Mouse (Mus musculus) kidney, embryonic 16.5 days (tissue): Measurements from ENCODE around the gene Gm13306. TPM values are rescaled to one million over a fixed set of nuclear protein-coding genes. Genes with fewer than 3 reads are reported as not detected.
"Not testable (repeated sequence)": the region's sequence is repeated elsewhere in the genome, so short reads cannot be mapped to it uniquely, and the experiment has no call there.

Experiments
- ATAC-seq: fragments of 200-750 bp; cut with Nextera tagmentation; 2 replicates; pipeline ENCODE4 v1.8.0; 2017; ENCODE audit warnings: moderate TSS enrichment; ENCODE audit not compliant: low FRiP score, low TSS enrichment
- H3K27ac ChIP-seq: fragments of 300-500 bp; sonication (generic); 2 replicates; pipeline ENCODE4 v1.5.1; 2014; ENCODE audit warnings: low read length
- H3K27me3 ChIP-seq: fragments of 300-500 bp; sonication (generic); 2 replicates; pipeline ENCODE4 v1.6.1; 2014; ENCODE audit warnings: low read length, control low read depth, mixed read lengths; ENCODE audit not compliant: insufficient read depth
- H3K36me3 ChIP-seq: fragments of 300-500 bp; sonication (generic); 2 replicates; pipeline ENCODE4 v1.6.1; 2014; ENCODE audit warnings: low read length, control low read depth, mixed read lengths; ENCODE audit not compliant: insufficient read depth
- H3K4me1 ChIP-seq: fragments of 300-500 bp; sonication (generic); 2 replicates; pipeline ENCODE4 v1.6.1; 2014; ENCODE audit warnings: low read length, control low read depth, mixed read lengths; ENCODE audit not compliant: insufficient read depth
- H3K4me2 ChIP-seq: fragments of 300-500 bp; sonication (generic); replicated peaks from 2 replicates; pipeline ENCODE4 v1.6.1; 2014; ENCODE audit warnings: low read depth, low read length
- H3K4me3 ChIP-seq: fragments of 300-500 bp; sonication (generic); 2 replicates; pipeline ENCODE4 v1.5.1; 2014; ENCODE audit warnings: mild to moderate bottlenecking, low read length
- H3K9ac ChIP-seq: fragments of 300-500 bp; sonication (generic); replicated peaks from 2 replicates; pipeline ENCODE4 v1.6.1; 2014; ENCODE audit warnings: low read length
- H3K9me3 ChIP-seq: fragments of 300-500 bp; sonication (generic); 2 replicates; pipeline ENCODE4 v1.6.1; 2016; ENCODE audit warnings: low read length, control low read depth
- WGBS: fragments of 180-500 bp; shearing (Covaris S2); extraction: QIAGEN DNeasy Blood & Tissue Kit; methylation state at CpG from one replicate; pipeline ENCODE4 v1.1.7; 2014; 5-methylcytosine and 5-hydroxymethylcytosine counted together
- polyA plus RNA-seq: library from polyadenylated mRNA; unstranded; fragments of >200 nt; fragmentation: Nextera tagmentation; extraction: Ambion mirVana; gene quantifications from 2 replicates; pipeline ENCODE4 v1.2.1, GENCODE M21; 2015

Gene Gm13306
- polyA plus RNA-seq, result not detected in 2 replicates

DNA sequence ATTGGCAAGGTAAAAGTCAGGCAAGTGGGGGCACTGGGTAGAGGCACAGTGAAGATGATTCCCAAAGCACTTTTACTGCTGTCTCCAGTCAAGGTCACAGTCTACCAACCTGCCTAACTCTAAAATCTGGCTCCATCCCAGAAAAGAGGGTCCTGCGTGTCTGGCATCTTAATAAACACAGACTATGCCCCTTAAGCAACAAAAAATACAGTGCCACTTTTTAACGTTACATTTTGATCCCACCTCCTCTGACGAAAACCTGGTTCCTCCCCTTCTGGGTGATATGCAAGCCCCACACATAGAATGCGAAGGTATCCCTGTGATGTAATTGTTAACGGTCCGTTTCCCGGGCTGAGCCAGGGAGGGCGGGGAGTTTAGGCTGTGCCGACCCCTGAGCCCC, at the start of gene Gm13306:
Gene Gm13306, plus strand, starts transcription at position 301 of the 400 bp plus-strand sequence.
- no CpG with 5 or more reads among the region's 9 CpGs for WGBS
- H3K9ac ChIP-seq, H3K36me3 ChIP-seq, H3K4me1 ChIP-seq, H3K27ac ChIP-seq, ATAC-seq, H3K9me3 ChIP-seq, H3K27me3 ChIP-seq, H3K4me2 ChIP-seq, H3K4me3 ChIP-seq: not testable (repeated sequence)

DNA sequence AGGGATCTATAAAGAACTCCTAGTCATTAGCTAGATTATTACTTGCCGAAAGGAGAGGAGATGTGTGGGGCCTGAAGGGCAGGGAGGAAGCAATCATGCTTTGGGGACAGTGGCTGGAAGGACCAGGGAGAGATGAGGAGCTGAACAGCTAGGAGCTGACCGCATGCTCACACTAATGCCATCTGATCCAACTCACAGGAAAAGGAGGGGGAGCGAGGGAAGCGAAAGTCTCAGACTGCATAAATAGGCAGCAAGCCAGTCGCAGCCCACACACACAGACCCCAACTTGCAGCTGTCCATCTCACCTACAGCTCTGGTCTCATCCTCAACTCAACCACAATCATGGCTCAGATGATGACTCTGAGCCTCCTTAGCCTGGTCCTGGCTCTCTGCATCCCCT, 38.7 kb upstream of the Gm13306 start, which contains the start of gene Gm13304:
Gene Gm13304, plus strand, starts transcription at position 301 of the 400 bp plus-strand sequence.
- not testable (repeated sequence) for H3K4me3 ChIP-seq, H3K4me2 ChIP-seq, H3K27ac ChIP-seq, H3K9me3 ChIP-seq, H3K27me3 ChIP-seq, H3K4me1 ChIP-seq, H3K36me3 ChIP-seq, ATAC-seq, H3K9ac ChIP-seq
- no CpG with 5 or more reads among the region's 5 CpGs for WGBS

DNA sequence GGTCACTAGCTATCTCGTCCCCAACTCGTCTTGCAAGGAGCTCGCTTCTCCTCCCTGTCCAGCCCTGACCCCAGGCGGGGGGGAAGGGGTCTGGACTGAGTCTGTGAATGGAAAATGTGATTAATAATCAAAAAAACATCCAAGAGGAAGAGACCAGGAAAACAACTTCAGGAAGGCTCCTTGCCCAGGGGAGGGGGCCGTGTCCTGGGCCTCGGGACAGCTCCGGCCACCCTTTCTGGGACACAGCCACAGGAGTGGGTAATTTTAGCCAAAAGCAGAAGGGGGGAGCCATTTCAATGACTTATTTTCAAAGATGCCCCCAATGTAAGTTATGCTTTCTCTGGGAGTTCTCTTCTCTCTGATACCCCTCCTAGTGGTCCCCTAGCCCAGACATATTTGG, 15.3 kb downstream of the Gm13306 start, which contains the start of gene Gm13305:
Gene Gm13305, minus strand, starts transcription at position 101 of the 400 bp plus-strand sequence.
- not testable (repeated sequence) for H3K9ac ChIP-seq, H3K36me3 ChIP-seq, H3K27me3 ChIP-seq, H3K9me3 ChIP-seq, H3K27ac ChIP-seq, H3K4me2 ChIP-seq, ATAC-seq, H3K4me3 ChIP-seq, H3K4me1 ChIP-seq
- no CpG with 5 or more reads among the region's 7 CpGs for WGBS

GRCm38 (mm10) chr4:42178243-42178642, 25.0 kb downstream of the Gm13306 start:
- not testable (repeated sequence) for H3K36me3 ChIP-seq, H3K4me1 ChIP-seq, H3K27ac ChIP-seq, ATAC-seq, H3K4me3 ChIP-seq, H3K4me2 ChIP-seq, H3K9me3 ChIP-seq, H3K9ac ChIP-seq, H3K27me3 ChIP-seq
- no CpG with 5 or more reads among the region's 4 CpGs for WGBS

GRCm38 (mm10) chr4:42183234-42184197, 30.3 kb downstream of the Gm13306 start:
- WGBS, result no CpG with 5 or more reads among the region's 31 CpGs

GRCm38 (mm10) chr4:42184324-42184979, 31.2 kb downstream of the Gm13306 start:
- H3K27me3 ChIP-seq, result not testable (repeated sequence)

More at GRCm38 (mm10) chr4:42183234-42184197, 30.3 kb downstream of the Gm13306 start:
- H3K27ac ChIP-seq, H3K36me3 ChIP-seq, H3K9ac ChIP-seq, H3K4me1 ChIP-seq, H3K9me3 ChIP-seq, H3K4me2 ChIP-seq, H3K4me3 ChIP-seq, H3K27me3 ChIP-seq, ATAC-seq: not testable (repeated sequence)

GRCm38 (mm10) chr4:42184980-42185372, 31.7 kb downstream of the Gm13306 start:
- H3K9ac ChIP-seq, H3K4me1 ChIP-seq, H3K27me3 ChIP-seq, H3K9me3 ChIP-seq, H3K4me2 ChIP-seq, H3K27ac ChIP-seq, H3K4me3 ChIP-seq, H3K36me3 ChIP-seq: not testable (repeated sequence)
- ATAC-seq, result peak; percentile 79
- WGBS, result no CpG with 5 or more reads among the region's 25 CpGs

More at GRCm38 (mm10) chr4:42184324-42184979, 31.2 kb downstream of the Gm13306 start:
- H3K4me2 ChIP-seq, H3K9ac ChIP-seq, H3K4me1 ChIP-seq, H3K27ac ChIP-seq, H3K36me3 ChIP-seq, H3K9me3 ChIP-seq, H3K4me3 ChIP-seq: not testable (repeated sequence)
- ATAC-seq, result peak; percentile 54
- no CpG with 5 or more reads among the region's 58 CpGs for WGBS

Other genes with a start within 250 kb of the Gm13306 start
- gene Gm21541, start 249.8 kb upstream of the Gm13306 start, polyA plus RNA-seq, result 33.3 and 35.4 TPM in 2 replicates
- gene Gm20878, start 211.9 kb upstream of the Gm13306 start, polyA plus RNA-seq, result 2.0 and 2.2 TPM in 2 replicates
- 0.30 and 0.34 TPM in 2 replicates for gene Fam205a4, start 187.4 kb upstream of the Gm13306 start, polyA plus RNA-seq
- gene Gm21093, start 118.7 kb upstream of the Gm13306 start, polyA plus RNA-seq, result 0.10 TPM in 1 of 2 replicates, not detected in the other
- gene Gm3893, start 62.2 kb upstream of the Gm13306 start, polyA plus RNA-seq, result not detected in 2 replicates
- gene Gm13304, start 38.6 kb upstream of the Gm13306 start, polyA plus RNA-seq, result 3.7 and 14.3 TPM in 2 replicates
- gene Gm13305, start 15.2 kb downstream of the Gm13306 start, polyA plus RNA-seq, result 0.59 TPM in 1 of 2 replicates, not detected in the other
- not detected in 2 replicates for gene Gm10600, start 87.2 kb downstream of the Gm13306 start, polyA plus RNA-seq
- 0.64 and 0.65 TPM in 2 replicates for gene Ccl21b, start 102.3 kb downstream of the Gm13306 start, polyA plus RNA-seq
- not detected in 2 replicates for gene Gm21953, start 140.8 kb downstream of the Gm13306 start, polyA plus RNA-seq
- gene Fam205a3, start 164.9 kb downstream of the Gm13306 start, polyA plus RNA-seq, result not detected in 2 replicates